32 mouse cellular contexts compared by ENCODE assay signal in genomic region chr10:128023496-128023895, GRCm38 (mm10). TPM values are rescaled to one million over a fixed set of nuclear protein-coding genes. Genes with fewer than 3 reads are reported as not detected.
"Had no signal": no experiment of that assay in that cellular context is flagged by ENCODE, and none has a peak within 500 bp of the region (broad histone marks: within the 10 kb centered on the region; RNA-seq: fewer than 3 reads in every experiment).

No protein-coding gene starts in this region.

- H3K4me2 ChIP-seq: embryonic facial prominence, embryonic 12.5 days; embryonic facial prominence, embryonic 13.5 days; embryonic facial prominence, embryonic 15.5 days; forebrain, embryonic 12.5 days; forebrain, embryonic 13.5 days; forebrain, embryonic 15.5 days had no signal

- H3K9ac ChIP-seq: embryonic facial prominence, embryonic 12.5 days; embryonic facial prominence, embryonic 13.5 days; embryonic facial prominence, embryonic 15.5 days; forebrain, embryonic 12.5 days; forebrain, embryonic 13.5 days; forebrain, embryonic 15.5 days; forebrain, postnatal 0 days had no signal

- H3K27ac ChIP-seq: embryonic facial prominence, embryonic 10.5 days; embryonic facial prominence, embryonic 12.5 days; embryonic facial prominence, embryonic 13.5 days; embryonic facial prominence, embryonic 15.5 days; forebrain, embryonic 10.5 days; forebrain, embryonic 12.5 days; forebrain, embryonic 13.5 days; forebrain, embryonic 15.5 days; gastrocnemius, adult 2 months; heart, adult 2 months had no signal

- H3K9me3 ChIP-seq: embryonic facial prominence, embryonic 10.5 days; embryonic facial prominence, embryonic 12.5 days; embryonic facial prominence, embryonic 13.5 days; embryonic facial prominence, embryonic 15.5 days; forebrain, embryonic 10.5 days; forebrain, embryonic 12.5 days; forebrain, embryonic 13.5 days; forebrain, embryonic 15.5 days had no signal

- H3K27me3 ChIP-seq: embryonic facial prominence, embryonic 12.5 days; embryonic facial prominence, embryonic 13.5 days; embryonic facial prominence, embryonic 15.5 days; forebrain, embryonic 12.5 days; forebrain, embryonic 13.5 days; forebrain, embryonic 15.5 days had no signal

- DNase-seq: cerebellum, adult 2 months; cerebellum, adult 8-10 months; cerebellum, adult 9-10 months; cerebellum, adult 9-11 months; cerebellum, postnatal 10 days; cerebellum, postnatal 14 days; cerebellum, postnatal 25 days; cerebellum, postnatal 36 days; embryo, embryonic 11 days; forebrain, postnatal 0 days; gastrocnemius, adult 2 months; gastrocnemius, postnatal 10 days; gastrocnemius, postnatal 14 days; gastrocnemius, postnatal 25 days; gastrocnemius, postnatal 36 days; heart, adult 18-20 months; heart, adult 2 months had no signal

- H3K4me3 ChIP-seq: embryonic facial prominence, embryonic 10.5 days; embryonic facial prominence, embryonic 12.5 days; embryonic facial prominence, embryonic 13.5 days; embryonic facial prominence, embryonic 15.5 days; erythroblast, embryonic 14.5 days; forebrain, embryonic 10.5 days; forebrain, embryonic 12.5 days; forebrain, embryonic 13.5 days; forebrain, embryonic 15.5 days; gastrocnemius, adult 2 months; heart, adult 2 months had no signal

- ATAC-seq: forebrain, embryonic 13.5 days; forebrain, embryonic 14.5 days; forebrain, embryonic 15.5 days; forebrain, embryonic 16.5 days; forebrain, postnatal 0 days had no signal

- H3K4me1 ChIP-seq: embryonic facial prominence, embryonic 10.5 days; embryonic facial prominence, embryonic 12.5 days; embryonic facial prominence, embryonic 13.5 days; embryonic facial prominence, embryonic 15.5 days; forebrain, embryonic 10.5 days; forebrain, embryonic 12.5 days; forebrain, embryonic 13.5 days; forebrain, embryonic 15.5 days had no signal

RNA-seq across cellular contexts. Expression of gene Hsd17b6, which starts 16.1 kb away (rescaled TPM):
- polyA plus RNA-seq: cerebellum, adult 2 months; cortical plate, adult 2 months; embryonic facial prominence, embryonic 10.5 days; embryonic facial prominence, embryonic 11.5 days; embryonic facial prominence, embryonic 12.5 days; embryonic facial prominence, embryonic 13.5 days; erythroblast, embryonic 14.5 days; forebrain, embryonic 10.5 days; forebrain, embryonic 11.5 days; forebrain, embryonic 12.5 days; forebrain, embryonic 13.5 days; forebrain, embryonic 14.5 days; forebrain, embryonic 15.5 days; forebrain, embryonic 16.5 days; forebrain, postnatal 0 days; gonadal fat pad, adult 2 months; heart, adult 2 months had no signal
